Mouse (Mus musculus): ENCODE results near the gene Gch1. TPM values are rescaled to one million over a fixed set of nuclear protein-coding genes. Genes with fewer than 3 reads are reported as not detected.

The Gch1 gene
- polyA plus RNA-seq, 1 experiment, result 3.1 TPM

DNA sequence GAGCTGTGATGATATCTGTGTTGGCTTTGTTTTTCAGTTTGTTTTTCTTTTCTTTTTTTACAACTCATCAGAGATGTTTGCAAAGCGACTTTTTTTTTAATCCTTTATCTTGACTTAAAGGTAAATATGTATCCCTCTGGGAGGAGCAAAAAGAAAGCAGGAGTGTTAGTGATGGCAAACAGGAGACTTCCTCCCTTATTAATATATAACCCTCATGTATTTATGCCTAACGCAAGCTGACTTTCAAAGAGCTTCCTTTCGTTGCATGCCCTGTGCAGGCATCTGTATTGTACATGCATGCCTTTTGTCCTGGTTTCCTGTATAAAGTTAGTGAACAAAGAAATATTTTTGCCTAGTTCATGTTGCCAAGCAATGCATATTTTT, 84.0 kb downstream of the Gch1 start:
- Histone ChIP-seq H3K9me3 (no peaks in the 10 kb centered on the region), H3K4me3 (replicated peaks) (no peak overlapping the region), H3K36me3 (replicated peaks; ENCODE audit: low read length) (no peaks in the 10 kb centered on the region), H3K4me1 (peaks cover 22% of the 10 kb centered on the region), H3K27me3 (replicated peaks) (peaks cover 24% of the 10 kb centered on the region)
- TF ChIP-seq GATA1 (IDR thresholded peaks at IDR 0.05; ENCODE audit: borderline replicate concordance, low read length), result no peak
- TF ChIP-seq FLI1 (IDR thresholded peaks at IDR 0.05; ENCODE audit: low read length), result no peak

DNA sequence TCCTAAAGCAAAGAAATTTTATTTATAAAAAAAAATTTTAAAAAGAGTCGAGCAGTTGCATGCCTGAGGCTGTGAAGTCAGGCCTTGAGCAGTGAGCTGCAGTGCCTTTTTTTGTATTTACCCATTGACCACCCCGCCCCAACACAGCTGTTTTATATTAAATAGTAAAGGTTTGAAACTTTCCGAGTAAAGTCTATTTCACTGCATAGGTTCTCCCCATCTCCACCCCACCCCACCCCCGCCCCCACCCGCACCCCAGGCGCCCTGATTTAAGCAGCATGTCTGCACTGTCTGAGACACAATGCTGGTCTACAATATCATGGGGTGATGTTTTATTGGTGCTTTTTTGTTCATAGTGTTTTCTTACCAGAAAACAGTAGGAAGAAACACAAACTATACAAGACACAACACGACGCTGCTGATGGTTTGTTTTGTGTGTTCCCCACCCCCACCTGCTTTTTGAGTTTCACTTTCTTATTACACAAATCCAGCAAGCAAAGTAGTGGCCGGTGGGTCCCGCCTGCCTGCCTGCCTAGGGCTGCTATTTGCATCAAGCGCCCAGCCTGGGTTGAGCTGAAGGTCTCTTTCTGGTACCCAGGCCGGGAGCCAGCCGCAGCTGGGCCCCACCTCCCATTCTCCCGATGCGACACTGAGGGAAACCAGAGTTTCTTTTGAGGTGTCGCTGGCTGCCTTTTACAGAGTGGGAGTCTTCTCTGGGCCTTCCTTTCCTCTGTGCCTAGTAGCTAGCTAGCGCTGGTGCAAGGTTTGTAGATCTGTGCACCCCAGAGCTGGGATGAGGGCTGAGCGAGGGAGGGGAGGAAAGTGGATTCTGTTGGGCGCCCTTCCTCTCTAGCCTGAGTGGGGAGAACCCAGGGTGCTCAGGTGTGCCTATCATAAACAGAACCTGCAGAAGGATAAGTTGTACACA, 84.7 kb downstream of the Gch1 start:
- Histone ChIP-seq H3K4me3 (replicated peaks) (peak overlapping the region; percentile 82), H3K9me3 (no peaks in the 10 kb centered on the region), H3K4me1 (peaks cover 22% of the 10 kb centered on the region), H3K36me3 (replicated peaks; ENCODE audit: low read length) (no peaks in the 10 kb centered on the region), H3K27me3 (replicated peaks) (peaks cover 27% of the 10 kb centered on the region)
- no peak for TF ChIP-seq FLI1 (IDR thresholded peaks at IDR 0.05; ENCODE audit: low read length)
- TF ChIP-seq GATA1 (IDR thresholded peaks at IDR 0.05; ENCODE audit: borderline replicate concordance, low read length), result no peak

Other genes with a start within 250 kb of the Gch1 start
- gene Wdhd1, start 87.4 kb upstream of the Gch1 start, polyA plus RNA-seq (2012; ENCODE audit: insufficient read depth, low replicate concordance), result 1.00 and 2.5 TPM in 2 replicates
- gene Socs4, start 87.5 kb upstream of the Gch1 start, polyA plus RNA-seq (2012; ENCODE audit: insufficient read depth, low replicate concordance), result 0.18 TPM in 1 of 2 replicates, not detected in the other
- gene Mapk1ip1l, start 108.9 kb upstream of the Gch1 start, polyA plus RNA-seq (2012; ENCODE audit: insufficient read depth, low replicate concordance), result 26.1 and 30.4 TPM in 2 replicates
- gene Lgals3, start 178.3 kb upstream of the Gch1 start, polyA plus RNA-seq (2012; ENCODE audit: insufficient read depth, low replicate concordance), result 566 and 781 TPM in 2 replicates
- gene Dlgap5, start 229.0 kb upstream of the Gch1 start, polyA plus RNA-seq (2012; ENCODE audit: insufficient read depth, low replicate concordance), result 4.1 and 11.0 TPM in 2 replicates